Mouse (Mus musculus) forebrain, embryonic 10.5 days (tissue): ENCODE data around the gene Slc2a3. TPM values are rescaled to one million over a fixed set of nuclear protein-coding genes. Genes with fewer than 3 reads are reported as not detected.
"Not testable (repeated sequence)": the region's sequence is repeated elsewhere in the genome, so short reads cannot be mapped to it uniquely, and the experiment has no call there.

ENCODE experiments used
- DNase-seq: peaks from one replicate; pipeline ENCODE4 v3.0.0-alpha.2; 2017; ENCODE audit warnings: low spot score; ENCODE audit errors: extremely low spot score
- H3K27ac ChIP-seq: fragments of 300-500 bp; sonication (generic); 2 replicates; pipeline ENCODE4 v1.5.1; 2016; ENCODE audit warnings: mild to moderate bottlenecking
- H3K27me3 ChIP-seq: fragments of 300-500 bp; sonication (generic); 2 replicates; pipeline ENCODE4 v1.6.1; 2016; ENCODE audit warnings: mild to moderate bottlenecking; ENCODE audit not compliant: poor library complexity, severe bottlenecking
- H3K36me3 ChIP-seq: fragments of 300-500 bp; sonication (generic); replicated peaks from 2 replicates; pipeline ENCODE4 v1.6.1; 2016; ENCODE audit warnings: mild to moderate bottlenecking, moderate library complexity
- H3K4me1 ChIP-seq: fragments of 300-500 bp; sonication (generic); 2 replicates; pipeline ENCODE4 v1.6.1; 2016
- H3K4me3 ChIP-seq: fragments of 300-500 bp; sonication (generic); 2 replicates; pipeline ENCODE4 v1.5.1; 2016; ENCODE audit warnings: mild to moderate bottlenecking, moderate library complexity
- H3K9me3 ChIP-seq: fragments of 300-500 bp; sonication (generic); 2 replicates; pipeline ENCODE4 v1.6.1; 2016; ENCODE audit warnings: mild to moderate bottlenecking, moderate library complexity
- WGBS: fragments of 180-500 bp; shearing (Covaris S2); methylation state at CpG from one replicate; pipeline ENCODE4 v1.1.7; 2016; 5-methylcytosine and 5-hydroxymethylcytosine counted together
- polyA plus RNA-seq: library from polyadenylated mRNA; unstranded; fragments of >200 nt; fragmentation: Nextera tagmentation; extraction: Ambion mirVana; gene quantifications from 2 replicates; pipeline ENCODE4 v1.2.1, GENCODE M21; 2016

Gene Slc2a3
- polyA plus RNA-seq, 1 experiment from 2014 or later: 67.3 TPM

DNA sequence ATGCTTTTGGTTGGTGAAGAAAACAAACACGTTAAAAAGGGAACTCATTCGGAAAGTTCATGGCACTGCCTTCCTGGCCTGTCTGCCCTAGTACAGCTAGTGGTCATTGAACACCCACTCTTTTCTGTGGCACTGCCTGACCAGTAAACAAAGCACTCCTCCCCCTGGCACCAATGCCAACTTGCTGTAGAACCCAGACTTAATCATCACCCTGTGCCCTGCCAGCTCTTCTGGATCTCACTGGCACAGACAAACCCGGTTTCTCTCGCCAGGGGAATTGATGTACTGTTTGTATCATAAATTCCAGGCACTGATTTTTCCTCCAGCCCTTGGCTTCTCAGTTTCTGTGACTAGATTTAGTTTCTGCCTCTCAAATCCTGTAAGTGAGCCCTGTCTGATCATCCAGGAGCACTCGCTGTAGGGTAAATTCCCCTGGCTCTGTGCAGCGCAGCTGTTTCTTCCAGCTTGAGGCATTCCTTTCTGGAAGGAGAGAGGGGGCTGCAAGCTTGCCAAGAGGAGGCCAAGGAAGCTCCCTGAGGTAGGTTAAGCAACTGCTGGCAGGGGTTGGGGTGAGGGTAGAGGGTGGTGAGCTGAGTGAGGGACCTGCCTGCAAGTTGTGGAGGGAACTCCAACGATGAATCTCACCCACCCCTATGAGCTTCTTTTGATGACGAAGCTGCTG lies 6.0 kb downstream of the Slc2a3 start:
- Histone ChIP-seq H3K27ac (no peak overlapping the region), H3K36me3 (no peaks in the 10 kb centered on the region), H3K4me3 (no peak overlapping the region), H3K27me3 (peaks cover 4% of the 10 kb centered on the region), H3K4me1 (no peaks in the 10 kb centered on the region), H3K9me3 (no peaks in the 10 kb centered on the region)
- no peak for DNase-seq
- WGBS: 82% methylated on average over 8 of the region's 8 CpGs

DNA sequence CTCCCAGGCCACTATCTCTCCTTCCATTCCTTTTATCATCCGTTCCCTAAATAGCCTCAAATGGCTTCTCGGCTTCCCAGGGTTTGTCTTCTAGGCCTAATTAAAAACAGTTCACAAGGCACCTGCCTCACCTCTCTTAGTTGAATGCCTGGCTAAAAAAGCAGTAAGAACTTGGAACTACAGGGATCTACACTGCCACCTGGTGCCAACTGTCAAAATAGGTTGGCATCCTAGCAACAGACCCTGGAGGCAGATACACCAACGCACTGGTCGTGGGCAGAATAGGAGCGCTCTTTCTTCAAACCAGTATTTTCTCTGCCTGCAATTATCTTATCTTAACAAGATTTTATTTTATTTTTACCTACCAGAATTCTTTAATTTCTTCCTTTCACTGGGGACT lies 15.2 kb downstream of the Slc2a3 start:
- H3K4me3 ChIP-seq: no peak overlapping the region

DNA sequence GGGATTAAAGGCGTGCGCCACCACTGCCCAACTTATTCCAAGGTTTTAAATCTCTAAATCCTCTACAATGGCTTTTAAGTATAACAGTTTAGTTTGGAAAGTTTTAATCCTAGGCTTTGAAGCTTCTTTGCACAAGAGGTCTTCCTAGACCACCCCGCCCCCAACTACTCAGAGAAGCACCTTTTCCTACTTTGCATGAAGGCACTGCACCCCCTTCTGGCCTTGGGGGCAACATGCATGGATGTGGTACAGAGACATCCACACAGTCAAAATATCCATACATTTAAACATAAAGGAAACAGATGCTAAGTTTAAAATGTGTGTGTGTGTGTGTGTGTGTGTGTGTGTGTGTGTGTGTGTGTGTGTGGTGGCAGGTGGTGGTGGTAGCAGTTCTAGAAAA lies 16.6 kb downstream of the Slc2a3 start:
- 91% methylated on average over 3 of the region's 3 CpGs for WGBS
- Histone ChIP-seq H3K27ac (no peak overlapping the region), H3K4me3 (no peak overlapping the region), H3K4me1 (peaks cover 9% of the 10 kb centered on the region), H3K36me3 (no peaks in the 10 kb centered on the region), H3K27me3 (no peaks in the 10 kb centered on the region), H3K9me3 (no peaks in the 10 kb centered on the region)
- DNase-seq: no peak

More for the DNA sequence above, 15.2 kb downstream of the Slc2a3 start:
- H3K27me3 ChIP-seq: no peaks in the 10 kb centered on the region
- 40% methylated on average over 5 of the region's 5 CpGs for WGBS
- no peak overlapping the region for H3K27ac ChIP-seq
- DNase-seq: no peak
- no peaks in the 10 kb centered on the region for H3K36me3 ChIP-seq
- H3K4me1 ChIP-seq: peaks cover 9% of the 10 kb centered on the region
- H3K9me3 ChIP-seq: no peaks in the 10 kb centered on the region

DNA sequence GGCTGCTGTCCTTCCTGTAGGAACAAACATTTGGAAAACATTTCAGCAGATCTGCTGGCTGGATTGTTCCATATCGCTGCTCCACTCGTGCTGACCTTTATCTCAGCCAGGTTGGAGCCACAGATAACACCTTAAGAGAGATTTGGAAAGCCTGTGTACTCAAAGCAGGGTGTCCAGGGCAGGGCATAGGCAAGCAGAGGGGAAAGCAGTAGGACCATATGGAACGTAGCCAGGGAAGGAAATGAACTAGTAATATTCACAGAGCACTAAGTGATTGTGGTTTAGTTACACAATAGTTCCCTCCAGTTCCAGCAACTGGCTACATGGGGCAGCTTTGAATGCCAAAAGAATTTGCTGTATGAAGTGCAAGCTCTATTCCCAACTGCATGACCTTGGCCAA lies 19.3 kb downstream of the Slc2a3 start:
- no peaks in the 10 kb centered on the region for H3K9me3 ChIP-seq
- no peak overlapping the region for H3K27ac ChIP-seq
- H3K4me1 ChIP-seq: peaks cover 9% of the 10 kb centered on the region
- no peaks in the 10 kb centered on the region for H3K27me3 ChIP-seq
- no peak overlapping the region for H3K4me3 ChIP-seq
- WGBS: 84% methylated on average over 3 of the region's 3 CpGs
- no peak for DNase-seq
- no peaks in the 10 kb centered on the region for H3K36me3 ChIP-seq

DNA sequence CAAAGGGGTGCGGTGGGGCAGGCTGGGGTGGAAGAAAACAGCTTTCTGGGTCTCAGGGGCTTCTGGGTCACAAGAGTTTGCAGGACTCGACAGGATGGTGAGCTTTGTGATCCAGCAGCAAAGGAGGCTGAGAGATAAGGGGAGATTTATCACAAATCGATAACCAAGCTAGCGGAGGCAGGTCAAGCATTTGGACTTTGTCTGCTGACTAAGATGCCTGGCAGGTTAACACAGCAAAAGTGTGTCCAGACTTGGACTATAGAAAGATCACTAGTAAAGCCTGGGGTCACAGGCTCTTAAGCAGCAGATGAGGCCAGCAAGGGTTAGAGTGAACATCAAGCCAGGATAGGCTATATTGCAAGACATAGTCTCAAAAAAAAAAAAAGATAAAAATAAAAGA lies 20.3 kb downstream of the Slc2a3 start:
- 78% methylated on average over 4 of the region's 4 CpGs for WGBS
- DNase-seq: no peak
- Histone ChIP-seq H3K27me3 (no peaks in the 10 kb centered on the region), H3K4me1 (peaks cover 9% of the 10 kb centered on the region), H3K9me3 (no peaks in the 10 kb centered on the region), H3K4me3 (no peak overlapping the region), H3K27ac (no peak overlapping the region), H3K36me3 (no peaks in the 10 kb centered on the region)

DNA sequence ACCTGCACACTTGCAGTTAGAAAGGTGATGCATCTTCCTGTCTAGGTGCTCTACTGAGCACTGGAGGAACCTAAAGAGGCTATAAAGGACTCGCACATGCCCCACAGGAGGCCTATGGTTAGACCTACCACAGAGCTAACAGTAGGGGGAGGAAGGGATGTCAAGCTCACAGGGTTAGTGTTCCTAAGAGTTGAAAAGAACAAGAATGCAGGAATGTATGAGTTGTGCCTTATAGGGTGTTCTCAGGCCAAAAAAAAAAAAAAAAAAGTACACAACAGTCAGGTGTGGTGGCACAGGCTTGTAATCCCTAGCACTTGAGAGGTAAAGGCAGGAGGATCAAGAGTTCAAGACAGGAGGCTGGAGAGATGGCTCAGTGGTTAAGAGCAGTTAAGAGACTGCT lies 21.5 kb downstream of the Slc2a3 start:
- Histone ChIP-seq H3K4me3 (no peak overlapping the region), H3K36me3 (no peaks in the 10 kb centered on the region), H3K27me3 (no peaks in the 10 kb centered on the region), H3K9me3 (no peaks in the 10 kb centered on the region), H3K4me1 (no peaks in the 10 kb centered on the region), H3K27ac (no peak overlapping the region)
- no peak for DNase-seq
- WGBS: 56% methylated on average over 1 of the region's 1 CpGs

DNA sequence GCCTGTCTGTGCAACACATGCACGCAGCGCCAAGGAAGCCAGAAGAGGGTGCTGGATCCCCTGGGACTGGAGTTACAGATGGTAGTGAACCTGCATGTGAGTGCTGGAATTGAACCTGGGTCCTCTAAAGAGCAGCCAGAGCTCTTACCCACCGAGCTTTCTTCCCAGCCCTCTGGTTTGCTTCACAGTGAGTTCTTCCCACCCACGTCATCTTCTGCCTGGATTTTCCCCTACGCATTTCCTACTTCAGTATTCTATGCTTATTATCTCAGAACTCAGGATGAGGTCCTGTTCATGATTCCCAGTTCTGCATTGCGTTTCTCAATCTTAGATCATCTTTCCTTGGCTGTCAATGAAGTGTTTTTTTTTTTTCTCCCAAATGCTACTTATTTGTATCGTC lies 25.4 kb downstream of the Slc2a3 start:
- H3K9me3 ChIP-seq: no peaks in the 10 kb centered on the region
- H3K27ac ChIP-seq: no peak overlapping the region
- DNase-seq: no peak
- no peaks in the 10 kb centered on the region for H3K27me3 ChIP-seq
- no peaks in the 10 kb centered on the region for H3K4me1 ChIP-seq
- WGBS: 83% methylated on average over 7 of the region's 7 CpGs
- H3K36me3 ChIP-seq: no peaks in the 10 kb centered on the region
- H3K4me3 ChIP-seq: no peak overlapping the region

DNA sequence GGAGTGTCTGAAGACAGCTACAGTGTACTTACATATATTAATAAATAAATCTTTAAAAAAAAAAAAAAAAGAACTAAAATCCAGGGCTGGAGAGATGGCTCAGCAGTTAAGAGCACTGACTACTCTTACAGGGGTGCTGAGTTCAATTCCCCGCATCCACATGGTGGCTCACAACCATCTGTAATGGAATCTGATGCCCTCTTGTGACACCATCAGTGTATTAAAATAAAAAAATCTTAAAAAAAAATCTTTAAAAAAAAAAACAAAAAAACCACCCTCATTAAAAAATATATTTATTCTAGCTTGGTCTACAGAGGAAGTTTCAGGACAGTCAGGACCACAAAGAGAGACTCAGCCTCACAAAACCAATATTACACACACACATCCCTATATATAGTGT lies 27.1 kb downstream of the Slc2a3 start:
- no peak overlapping the region for H3K4me3 ChIP-seq
- no peaks in the 10 kb centered on the region for H3K27me3 ChIP-seq
- WGBS: 91% methylated on average over 1 of the region's 1 CpGs
- no peak for DNase-seq
- no peaks in the 10 kb centered on the region for H3K9me3 ChIP-seq
- no peaks in the 10 kb centered on the region for H3K36me3 ChIP-seq
- no peak overlapping the region for H3K27ac ChIP-seq
- peaks cover 14% of the 10 kb centered on the region for H3K4me1 ChIP-seq

DNA sequence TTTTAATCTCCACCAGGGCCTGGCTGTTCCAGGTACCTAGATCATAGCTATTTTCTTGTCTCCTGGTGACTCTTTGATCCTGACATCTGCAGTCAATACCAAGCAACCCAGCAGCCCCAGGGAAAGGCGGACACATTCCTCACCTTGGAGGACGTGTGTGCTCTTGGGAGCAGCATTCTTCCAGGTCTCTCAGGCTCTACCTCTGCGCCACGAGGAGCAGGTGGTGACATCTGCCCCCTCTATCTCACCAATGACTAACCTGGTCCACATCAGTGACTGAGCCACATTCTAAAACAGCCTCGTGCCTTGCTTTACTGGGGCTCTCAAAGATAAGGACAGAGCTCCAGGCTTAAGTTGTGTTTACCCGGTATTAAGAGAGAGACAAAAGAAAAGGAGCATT lies 28.7 kb downstream of the Slc2a3 start:
- 61% methylated on average over 6 of the region's 6 CpGs for WGBS
- DNase-seq: no peak
- Histone ChIP-seq H3K27ac (no peak overlapping the region), H3K36me3 (no peaks in the 10 kb centered on the region), H3K4me1 (peaks cover 28% of the 10 kb centered on the region), H3K27me3 (no peaks in the 10 kb centered on the region), H3K9me3 (no peaks in the 10 kb centered on the region), H3K4me3 (no peak overlapping the region)

DNA sequence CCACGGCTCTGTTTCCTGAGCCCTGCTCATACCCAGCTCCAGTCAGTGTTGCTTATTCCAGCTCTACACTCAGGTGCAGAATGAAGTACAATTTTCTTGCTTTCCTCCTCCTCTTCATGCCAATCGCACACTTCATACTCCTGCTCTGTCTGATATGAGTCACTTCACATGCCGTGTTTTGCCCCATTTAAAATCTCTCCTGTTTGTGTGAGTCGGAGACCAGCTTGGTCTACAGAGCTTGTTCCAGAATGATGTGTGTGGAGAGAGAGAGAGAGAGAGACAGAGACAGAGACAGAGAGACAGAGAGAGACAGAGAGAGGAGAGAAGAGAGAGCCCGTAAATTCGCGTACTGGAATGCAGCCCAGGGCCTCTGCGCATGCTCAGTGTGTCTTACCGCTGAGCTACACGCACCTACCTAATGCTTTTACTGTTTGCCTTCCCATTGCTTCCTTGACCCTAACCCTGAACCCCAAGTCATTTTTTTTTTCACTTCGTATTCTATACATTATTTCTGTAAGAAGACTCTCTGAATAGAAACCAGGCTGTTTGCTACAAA lies 30.6 kb downstream of the Slc2a3 start:
- Histone ChIP-seq H3K27ac (no peak overlapping the region), H3K27me3 (no peaks in the 10 kb centered on the region; the same call in 1 of the 2 replicates), H3K4me3 (no peak overlapping the region), H3K36me3 (no peaks in the 10 kb centered on the region), H3K9me3 (no peaks in the 10 kb centered on the region), H3K4me1 (peaks cover 39% of the 10 kb centered on the region)
- no peak for DNase-seq
- WGBS: 94% methylated on average over 11 of the region's 11 CpGs

DNA sequence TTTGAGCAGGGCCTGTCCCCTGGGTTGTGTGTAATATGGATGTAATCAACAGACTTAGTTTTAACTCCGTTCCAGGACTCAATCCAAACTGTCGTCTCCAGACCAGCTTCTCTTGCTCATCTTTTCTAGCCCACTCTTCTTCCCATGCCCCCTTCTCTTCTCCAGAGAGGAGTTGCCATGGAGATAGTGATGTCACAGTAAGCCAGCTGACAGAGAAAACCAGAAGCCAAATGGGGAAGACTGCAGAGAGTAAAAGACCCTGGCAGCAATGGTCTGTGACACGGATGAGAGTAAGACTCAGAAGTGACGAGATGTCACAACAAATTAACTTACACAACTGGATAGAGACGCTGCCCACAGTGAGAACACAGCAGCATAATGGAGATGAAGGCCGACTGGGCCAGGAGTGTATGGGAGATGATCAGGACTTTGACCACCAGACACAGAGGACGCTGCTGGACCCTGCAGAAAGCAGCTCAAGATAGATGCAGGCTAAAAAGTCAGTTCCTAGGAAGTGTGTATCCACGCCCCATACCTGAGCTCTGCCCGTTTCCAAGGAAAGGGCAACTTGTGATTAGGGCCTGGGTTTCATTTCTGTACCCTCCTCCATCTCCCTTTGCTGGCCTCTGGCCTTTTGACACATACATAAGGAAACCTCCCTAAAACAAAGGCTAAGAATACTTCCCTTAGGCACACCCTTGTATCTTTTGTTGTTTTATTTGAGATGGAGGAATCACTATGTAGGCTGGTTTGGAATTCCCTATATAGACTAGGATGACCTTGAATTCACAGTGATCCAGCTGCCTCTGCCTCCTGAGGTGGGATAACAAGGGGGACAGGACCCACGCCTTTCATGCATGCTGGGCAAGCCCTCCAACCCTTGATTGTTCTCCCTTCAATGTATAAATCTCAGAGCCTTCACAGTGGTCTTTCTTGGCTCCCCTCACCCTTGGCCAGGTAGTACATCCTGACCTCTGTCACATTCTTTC lies 31.4 kb downstream of the Slc2a3 start:
- Histone ChIP-seq H3K4me3 (no peak overlapping the region), H3K9me3 (no peaks in the 10 kb centered on the region), H3K27ac (no peak overlapping the region), H3K4me1 (peaks cover 47% of the 10 kb centered on the region), H3K36me3 (no peaks in the 10 kb centered on the region), H3K27me3 (no peaks in the 10 kb centered on the region; the same call in 1 of the 2 replicates)
- no peak for DNase-seq
- 70% methylated on average over 10 of the region's 10 CpGs for WGBS

DNA sequence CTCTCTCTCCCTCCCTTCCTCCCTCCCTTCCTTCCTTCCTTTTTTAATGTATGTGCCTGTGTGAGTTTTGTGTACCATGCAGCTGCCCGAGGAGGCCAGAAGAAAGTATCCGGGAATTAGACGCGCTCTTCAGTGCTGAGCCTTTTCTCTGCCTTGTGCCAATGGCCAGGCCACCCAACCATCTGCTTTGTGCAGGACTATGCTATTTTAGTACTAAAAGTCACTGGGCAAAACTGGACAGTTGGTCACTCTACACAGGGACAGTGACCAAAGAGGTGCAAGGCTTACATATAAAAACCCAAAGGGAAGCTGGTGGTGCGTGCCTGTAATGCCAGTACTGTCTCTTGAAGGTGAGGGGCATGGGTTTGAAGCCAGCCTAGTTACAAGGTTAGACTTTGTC lies 33.2 kb downstream of the Slc2a3 start:
- Histone ChIP-seq H3K36me3 (no peaks in the 10 kb centered on the region), H3K9me3 (no peaks in the 10 kb centered on the region), H3K4me3 (no peak overlapping the region), H3K27ac (peak overlapping the region; percentile 44), H3K4me1 (peaks cover 65% of the 10 kb centered on the region), H3K27me3 (peaks cover 8% of the 10 kb centered on the region)
- no peak for DNase-seq
- WGBS: 64% methylated on average over 5 of the region's 5 CpGs

DNA sequence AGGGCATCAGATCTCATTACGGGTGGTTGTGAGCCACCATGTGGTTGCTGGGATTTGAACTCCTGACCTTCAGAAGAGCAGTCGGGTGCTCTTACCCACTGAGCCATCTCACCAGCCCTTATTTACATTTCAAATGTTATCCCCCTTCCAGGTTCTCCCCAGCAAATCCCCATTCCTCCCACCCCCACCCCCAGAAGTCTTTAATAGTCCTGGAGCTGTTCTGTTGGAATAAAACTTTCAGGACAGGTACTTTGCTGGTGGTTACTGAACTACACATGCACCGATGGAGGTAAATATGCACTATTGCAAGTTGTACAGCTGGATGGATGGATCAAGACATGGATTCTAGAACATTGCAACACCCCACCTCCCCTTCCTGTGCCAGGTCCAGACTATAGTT lies 34.4 kb downstream of the Slc2a3 start:
- WGBS: 56% methylated on average over 3 of the region's 3 CpGs
- H3K27me3 ChIP-seq: peaks cover 18% of the 10 kb centered on the region
- H3K4me3 ChIP-seq, DNase-seq, H3K9me3 ChIP-seq, H3K36me3 ChIP-seq: not testable (repeated sequence)
- 0 out of 2 replicates have a peak overlapping the region, but pooled peaks have one; percentile 12 for H3K27ac ChIP-seq
- peaks cover 69% of the 10 kb centered on the region for H3K4me1 ChIP-seq
